Comparison of ENCODE assay signal across 9 mouse cellular contexts in genomic region chr8:84740895-84741843, GRCm38 (mm10). TPM values are rescaled to one million over a fixed set of nuclear protein-coding genes. Genes with fewer than 3 reads are reported as not detected.
A peak's percentile ranks its signal among the peaks of the same experiment; 100 is the strongest.
DNase-seq lines count a peak whose midpoint lies in the region; ATAC-seq and TF ChIP-seq lines count a peak whose summit lies in the region.
"Had no signal": no experiment of that assay in that cellular context is flagged by ENCODE, and none has a peak within 500 bp of the region (broad histone marks: within the 10 kb centered on the region; RNA-seq: fewer than 3 reads in every experiment).

No protein-coding gene starts in this region.

- no peaks in the 10 kb centered on the region; the same call in 1 of the 2 replicates for H3K36me3 ChIP-seq in heart, adult 2 months (ENCODE audit: control insufficient read depth, insufficient read depth, low read length)
- H3K36me3 ChIP-seq in lung, embryonic 14.5 days (ENCODE audit: insufficient read depth), result 0 out of 2 replicates have a peak, but pooled peaks cover 3% of the 10 kb centered on the region
- no peaks in the 10 kb centered on the region for H3K36me3 ChIP-seq in hindbrain, embryonic 13.5 days
- H3K36me3 ChIP-seq in stomach, embryonic 14.5 days (ENCODE audit: control insufficient read depth, insufficient read depth, low read length), result no peaks in the 10 kb centered on the region; the same call in 1 of the 2 replicates

- no peak for DNase-seq in heart, adult 2 months
- DNase-seq in heart, adult 8-10 months (ENCODE audit: low spot score), result no peak
- peak; percentile 50 for DNase-seq in lung, embryonic 14.5 days
- DNase-seq in lung, postnatal 14 days, result no peak
- no peak for DNase-seq in spleen, postnatal 36 days (ENCODE audit: low spot score in 2 of 2)
- DNase-seq: kidney, adult 2 months had no signal

- H3K4me1 ChIP-seq in heart, adult 2 months (ENCODE audit: control insufficient read depth, insufficient read depth, low read length), result peaks cover 49% of the 10 kb centered on the region
- peaks cover 82% of the 10 kb centered on the region for H3K4me1 ChIP-seq in lung, embryonic 14.5 days (ENCODE audit: insufficient read depth)
- peaks cover 95% of the 10 kb centered on the region for H3K4me1 ChIP-seq in hindbrain, embryonic 13.5 days (replicated peaks)
- peaks cover 82% of the 10 kb centered on the region for H3K4me1 ChIP-seq in stomach, embryonic 14.5 days (ENCODE audit: control insufficient read depth, insufficient read depth, low read length)

- intact Hi-C loops in heart, adult 2 months (cut with DNase I), result no loop called here

- no peaks in the 10 kb centered on the region for H3K9me3 ChIP-seq in lung, embryonic 14.5 days (ENCODE audit: low read depth, low read length)
- H3K9me3 ChIP-seq in hindbrain, embryonic 13.5 days, result no peaks in the 10 kb centered on the region
- no peaks in the 10 kb centered on the region for H3K9me3 ChIP-seq in stomach, embryonic 14.5 days (ENCODE audit: control insufficient read depth, low read depth, low read length)

- peak overlapping the region; percentile 5; the same call in 1 of the 2 replicates for H3K4me2 ChIP-seq in lung, embryonic 14.5 days
- no peak overlapping the region for H3K4me2 ChIP-seq in hindbrain, embryonic 13.5 days
- no peak overlapping the region for H3K4me2 ChIP-seq in stomach, embryonic 14.5 days (replicated peaks; ENCODE audit: low read depth, low read length)

- H3K4me3 ChIP-seq in heart, adult 2 months, result no peak overlapping the region
- no peak overlapping the region for H3K4me3 ChIP-seq in lung, embryonic 14.5 days (ENCODE audit: low read depth, low read length)
- no peak overlapping the region for H3K4me3 ChIP-seq in hindbrain, embryonic 13.5 days
- no peak overlapping the region for H3K4me3 ChIP-seq in stomach, embryonic 14.5 days (ENCODE audit: low read depth, low read length)

- no peak overlapping the region for H3K9ac ChIP-seq in heart, adult 2 months (ENCODE audit: low read depth, low read length)
- peak overlapping the region; percentile 1; the same call in 1 of the 2 replicates for H3K9ac ChIP-seq in lung, embryonic 14.5 days
- H3K9ac ChIP-seq in hindbrain, embryonic 13.5 days, result 0 out of 2 replicates have a peak overlapping the region, but pooled peaks have one; percentile 9
- H3K9ac ChIP-seq in stomach, embryonic 14.5 days (replicated peaks; ENCODE audit: low read depth, low read length), result no peak overlapping the region

- no peak for TF ChIP-seq CTCF in heart, adult 2 months (IDR thresholded peaks at IDR 0.05)
- no peak for TF ChIP-seq CTCF in lung, embryonic 14.5 days (IDR thresholded peaks at IDR 0.05; ENCODE audit: low read depth)

- H3K27me3 ChIP-seq in heart, adult 2 months (ENCODE audit: control insufficient read depth, insufficient read depth, low read length), result no peaks in the 10 kb centered on the region
- H3K27me3 ChIP-seq in lung, embryonic 14.5 days (ENCODE audit: insufficient read depth, low read length), result no peaks in the 10 kb centered on the region
- H3K27me3 ChIP-seq in hindbrain, embryonic 13.5 days, result peaks cover 100% of the 10 kb centered on the region
- no peaks in the 10 kb centered on the region for H3K27me3 ChIP-seq in stomach, embryonic 14.5 days (ENCODE audit: control insufficient read depth, insufficient read depth, low read length)

- H3K79me2 ChIP-seq in heart, adult 2 months (replicated peaks; ENCODE audit: control insufficient read depth, insufficient read depth, low read length), result peaks cover 2% of the 10 kb centered on the region; the same call in 1 of the 2 replicates

- WGBS in heart, adult 2 months, result 59% methylated on average over 13 of the region's 13 CpGs
- WGBS in lung, embryonic 14.5 days, result 39% methylated on average over 13 of the region's 13 CpGs
- WGBS in hindbrain, embryonic 13.5 days, result 27% methylated on average over 13 of the region's 13 CpGs
- 46% methylated on average over 13 of the region's 13 CpGs for WGBS in stomach, embryonic 14.5 days

- ATAC-seq in lung, embryonic 14.5 days (ENCODE audit: insufficient read depth), result no peak
- ATAC-seq in hindbrain, embryonic 13.5 days (ENCODE audit: low FRiP score), result no peak
- no peak for ATAC-seq in stomach, embryonic 14.5 days (ENCODE audit: insufficient number of reproducible peaks, insufficient read depth, low FRiP score, low read depth)
- no peak for ATAC-seq in frontal cortex, adult (ENCODE audit: low TSS enrichment)

- TF ChIP-seq EP300 in heart, adult 2 months (IDR thresholded peaks at IDR 0.05; ENCODE audit: insufficient read depth, low read depth, low read length), result no peak

- peak overlapping the region; percentile 78 for H3K27ac ChIP-seq in heart, adult 2 months
- peak overlapping the region; percentile 92 for H3K27ac ChIP-seq in lung, embryonic 14.5 days (ENCODE audit: low read depth)
- H3K27ac ChIP-seq in hindbrain, embryonic 13.5 days, result peak overlapping the region; percentile 75; the same call in 1 of the 2 replicates
- H3K27ac ChIP-seq in stomach, embryonic 14.5 days (ENCODE audit: low read length), result peak overlapping the region; percentile 91; the same call in 1 of the 2 replicates

- no peak for TF ChIP-seq POLR2A in heart, adult 2 months (IDR thresholded peaks at IDR 0.05; ENCODE audit: insufficient read depth, low read depth, low read length)

RNA-seq across cellular contexts. Expression of gene G430095P16Rik, which starts 18.4 kb away (rescaled TPM):
- under 1 TPM in 1 of 2 experiments, not detected in 1; 0.55 TPM for total RNA-seq in heart, adult 2 months (2021)
- polyA plus RNA-seq in heart, adult 2 months (2012; rRNA removed), result 0.70 TPM in 1 of 2 replicates, not detected in the other
- total RNA-seq in heart, adult 8-10 months (2022), result under 1 TPM in 1 of 4 experiments, not detected in 3; 0.66 TPM
- 2.7 and 2.8 TPM in 2 replicates for polyA plus RNA-seq in lung, embryonic 14.5 days (2014; fragmentation: Nextera tagmentation; extraction: Ambion mirVana)
- polyA plus RNA-seq in hindbrain, embryonic 13.5 days (2015; fragmentation: Nextera tagmentation; extraction: Ambion mirVana), result 1.0 and 2.3 TPM in 2 replicates
- 2.8 and 5.0 TPM in 2 replicates for polyA plus RNA-seq in stomach, embryonic 14.5 days (2014; fragmentation: Nextera tagmentation; extraction: Ambion mirVana)

RNA-seq across cellular contexts. Expression of gene Lyl1, which starts 39.9 kb away (rescaled TPM):
- total RNA-seq in heart, adult 2 months (2021), result 1 to 10 TPM; 3.0 to 3.7 TPM
- 4.0 and 7.7 TPM in 2 replicates for polyA plus RNA-seq in heart, adult 2 months (2012; rRNA removed)
- 1 to 10 TPM; 3.5 to 4.8 (median 4.3) TPM for total RNA-seq in heart, adult 8-10 months (2022)
- polyA plus RNA-seq in lung, embryonic 14.5 days (2014; fragmentation: Nextera tagmentation; extraction: Ambion mirVana), result 12.0 and 12.5 TPM in 2 replicates
- polyA plus RNA-seq in hindbrain, embryonic 13.5 days (2015; fragmentation: Nextera tagmentation; extraction: Ambion mirVana), result 3.9 and 4.2 TPM in 2 replicates
- 4.6 and 5.0 TPM in 2 replicates for polyA plus RNA-seq in stomach, embryonic 14.5 days (2014; fragmentation: Nextera tagmentation; extraction: Ambion mirVana)

RNA-seq across cellular contexts. Expression of gene Nacc1, which starts 53.5 kb away (rescaled TPM):
- 10 to 100 TPM; 30.5 to 31.0 TPM for total RNA-seq in heart, adult 2 months (2021)
- 45.3 and 50.5 TPM in 2 replicates for polyA plus RNA-seq in heart, adult 2 months (2012; rRNA removed)
- 10 to 100 TPM; 26.7 to 36.0 (median 33.4) TPM for total RNA-seq in heart, adult 8-10 months (2022)
- polyA plus RNA-seq in lung, embryonic 14.5 days (2014; fragmentation: Nextera tagmentation; extraction: Ambion mirVana), result 29.8 and 33.8 TPM in 2 replicates
- 13.7 and 14.4 TPM in 2 replicates for polyA plus RNA-seq in hindbrain, embryonic 13.5 days (2015; fragmentation: Nextera tagmentation; extraction: Ambion mirVana)
- polyA plus RNA-seq in stomach, embryonic 14.5 days (2014; fragmentation: Nextera tagmentation; extraction: Ambion mirVana), result 25.1 and 25.7 TPM in 2 replicates

RNA-seq across cellular contexts. Expression of gene Trmt1, which starts 55.1 kb away (rescaled TPM):
- total RNA-seq in heart, adult 2 months (2021), result 10 to 100 TPM; 32.0 to 37.4 TPM
- polyA plus RNA-seq in heart, adult 2 months (2012; rRNA removed), result 39.9 and 50.8 TPM in 2 replicates
- 10 to 100 TPM; 30.9 to 41.7 (median 38.5) TPM for total RNA-seq in heart, adult 8-10 months (2022)
- polyA plus RNA-seq in lung, embryonic 14.5 days (2014; fragmentation: Nextera tagmentation; extraction: Ambion mirVana), result 66.1 and 68.6 TPM in 2 replicates
- polyA plus RNA-seq in hindbrain, embryonic 13.5 days (2015; fragmentation: Nextera tagmentation; extraction: Ambion mirVana), result 51.9 and 60.3 TPM in 2 replicates
- polyA plus RNA-seq in stomach, embryonic 14.5 days (2014; fragmentation: Nextera tagmentation; extraction: Ambion mirVana), result 64.6 and 65.7 TPM in 2 replicates

RNA-seq across cellular contexts. Expression of gene Nfix, which starts 59.0 kb away (rescaled TPM):
- total RNA-seq in heart, adult 2 months (2021), result 100 to 1,000 TPM; 274 to 297 TPM
- 49.0 and 68.7 TPM in 2 replicates for polyA plus RNA-seq in heart, adult 2 months (2012; rRNA removed)
- 100 to 1,000 TPM; 288 to 356 (median 295) TPM for total RNA-seq in heart, adult 8-10 months (2022)
- polyA plus RNA-seq in lung, embryonic 14.5 days (2014; fragmentation: Nextera tagmentation; extraction: Ambion mirVana), result 42.3 and 44.1 TPM in 2 replicates
- polyA plus RNA-seq in hindbrain, embryonic 13.5 days (2015; fragmentation: Nextera tagmentation; extraction: Ambion mirVana), result 35.3 and 44.1 TPM in 2 replicates
- 37.8 and 40.5 TPM in 2 replicates for polyA plus RNA-seq in stomach, embryonic 14.5 days (2014; fragmentation: Nextera tagmentation; extraction: Ambion mirVana)

Comparison
In these comparisons a context has a peak if more than half of its experiments do, and no peak if none do; other contexts are left out.
1. H3K9ac ChIP-seq: peak in lung, embryonic 14.5 days (single experiment) and hindbrain, embryonic 13.5 days (single experiment); none in heart, adult 2 months (single experiment) and stomach, embryonic 14.5 days (single experiment).
2. Peak in every context shown above with its lines, with median percentiles within 50 percentile points of each other: H3K27ac ChIP-seq.